Mouse (Mus musculus): ENCODE measurements around the gene Cand1.
A peak's percentile ranks its signal among the peaks of the same experiment; 100 is the strongest.

Cand1 gene

GRCm38 (mm10) chr10:119239969-119240721 is at the start of gene Cand1:
Gene Cand1, minus strand, starts transcription at chr10:119240055.
- DNase-seq (ENCODE audit: low spot score), result peak; percentile 99

GRCm38 (mm10) chr10:119278871-119279270 is 39.0 kb upstream of the Cand1 start:
- DNase-seq (ENCODE audit: low spot score), result no peak

GRCm38 (mm10) chr10:119274333-119274732 is 34.5 kb upstream of the Cand1 start:
- no peak for DNase-seq (ENCODE audit: low spot score)

- DNase-seq (ENCODE audit: low spot score), result no peak
Observed at GRCm38 (mm10) chr10:119272536-119272935, 32.7 kb upstream of the Cand1 start.

GRCm38 (mm10) chr10:119272005-119272404 is 32.1 kb upstream of the Cand1 start:
- no peak for DNase-seq (ENCODE audit: low spot score)

GRCm38 (mm10) chr10:119271101-119271500 is 31.2 kb upstream of the Cand1 start:
- no peak for DNase-seq (ENCODE audit: low spot score)

GRCm38 (mm10) chr10:119270384-119270985 is 30.6 kb upstream of the Cand1 start:
- DNase-seq (ENCODE audit: low spot score), result no peak

- no peak for DNase-seq (ENCODE audit: low spot score)
Observed at GRCm38 (mm10) chr10:119264761-119265160, 24.9 kb upstream of the Cand1 start.

GRCm38 (mm10) chr10:119262821-119263220 is 23.0 kb upstream of the Cand1 start:
- DNase-seq (ENCODE audit: low spot score), result no peak

- no peak for DNase-seq (ENCODE audit: low spot score)
Observed at GRCm38 (mm10) chr10:119257876-119258275, 18.0 kb upstream of the Cand1 start.

- no peak for DNase-seq (ENCODE audit: low spot score)
Observed at GRCm38 (mm10) chr10:119244146-119244545, 4.3 kb upstream of the Cand1 start.

- no peak for DNase-seq (ENCODE audit: low spot score)
Observed at GRCm38 (mm10) chr10:119240722-119241089, 851 bp upstream of the Cand1 start.

- peak; percentile 12 for DNase-seq (ENCODE audit: low spot score)
Observed at GRCm38 (mm10) chr10:119239633-119239968, 254 bp downstream of the Cand1 start.

- DNase-seq (ENCODE audit: low spot score), result peak; percentile 13
Observed at GRCm38 (mm10) chr10:119238985-119239631, 747 bp downstream of the Cand1 start.

GRCm38 (mm10) chr10:119231526-119231925 is 8.3 kb downstream of the Cand1 start:
- DNase-seq (ENCODE audit: low spot score), result no peak

GRCm38 (mm10) chr10:119230703-119231102 is 9.2 kb downstream of the Cand1 start:
- DNase-seq (ENCODE audit: low spot score), result no peak

- no peak for DNase-seq (ENCODE audit: low spot score)
Observed at GRCm38 (mm10) chr10:119230074-119230669, 9.7 kb downstream of the Cand1 start.

GRCm38 (mm10) chr10:119223686-119224085 is 16.2 kb downstream of the Cand1 start:
- DNase-seq (ENCODE audit: low spot score), result no peak

GRCm38 (mm10) chr10:119221631-119222030 is 18.2 kb downstream of the Cand1 start:
- DNase-seq (ENCODE audit: low spot score), result no peak

- no peak for DNase-seq (ENCODE audit: low spot score)
Observed at GRCm38 (mm10) chr10:119219415-119219814, 20.4 kb downstream of the Cand1 start.

GRCm38 (mm10) chr10:119218274-119219080 is 21.4 kb downstream of the Cand1 start:
- DNase-seq (ENCODE audit: low spot score), result no peak

- no peak for DNase-seq (ENCODE audit: low spot score)
Observed at GRCm38 (mm10) chr10:119212443-119212842, 27.4 kb downstream of the Cand1 start.

Measured in urinary bladder, postnatal 10 days (tissue).